Mouse (Mus musculus): ENCODE data around the gene Nfia. TPM values are rescaled to one million over a fixed set of nuclear protein-coding genes. Genes with fewer than 3 reads are reported as not detected.
A peak's percentile ranks its signal among the peaks of the same experiment; 100 is the strongest.

Gene Nfia
- polyA plus RNA-seq, 1 experiment from 2014 or later = 21.3 TPM

- Histone ChIP-seq H3K27me3 (ENCODE audit: low read depth, poor library complexity, severe bottlenecking) (no peaks in the 10 kb centered on the region), H3K4me3 (no peak overlapping the region), H3K36me3 (no peaks in the 10 kb centered on the region), H3K9me3 (replicated peaks) (no peaks in the 10 kb centered on the region), H3K4me1 (peaks cover 18% of the 10 kb centered on the region), H3K27ac (no peak overlapping the region)
- 43% methylated on average over 1 of the region's 1 CpGs for WGBS
- DNase-seq (ENCODE audit: low spot score) = no peak
Measured at GRCm38 (mm10) chr4:97828579-97828978, 56.0 kb downstream of the Nfia start.

- DNase-seq (ENCODE audit: low spot score) = no peak
- H3K4me3 ChIP-seq = no peak overlapping the region
- peaks cover 18% of the 10 kb centered on the region for H3K4me1 ChIP-seq
- no peaks in the 10 kb centered on the region for H3K36me3 ChIP-seq
- no peak overlapping the region for H3K27ac ChIP-seq
- H3K27me3 ChIP-seq (ENCODE audit: low read depth, poor library complexity, severe bottlenecking) = no peaks in the 10 kb centered on the region
- 89% methylated on average over 12 of the region's 12 CpGs for WGBS
- H3K9me3 ChIP-seq (replicated peaks) = no peaks in the 10 kb centered on the region
Measured at GRCm38 (mm10) chr4:97829336-97830050, 57.0 kb downstream of the Nfia start.

GRCm38 (mm10) chr4:97830051-97830853 lies 57.7 kb downstream of the Nfia start:
- Histone ChIP-seq H3K36me3 (no peaks in the 10 kb centered on the region), H3K9me3 (replicated peaks) (no peaks in the 10 kb centered on the region), H3K27ac (no peak overlapping the region), H3K4me3 (no peak overlapping the region), H3K27me3 (ENCODE audit: low read depth, poor library complexity, severe bottlenecking) (no peaks in the 10 kb centered on the region), H3K4me1 (peaks cover 18% of the 10 kb centered on the region)
- DNase-seq (ENCODE audit: low spot score) = no peak
- WGBS = 76% methylated on average over 6 of the region's 6 CpGs

- Histone ChIP-seq H3K4me1 (peaks cover 18% of the 10 kb centered on the region), H3K36me3 (no peaks in the 10 kb centered on the region), H3K9me3 (replicated peaks) (no peaks in the 10 kb centered on the region), H3K27ac (no peak overlapping the region), H3K27me3 (ENCODE audit: low read depth, poor library complexity, severe bottlenecking) (no peaks in the 10 kb centered on the region), H3K4me3 (no peak overlapping the region)
- 93% methylated on average over 16 of the region's 16 CpGs for WGBS
- no peak for DNase-seq (ENCODE audit: low spot score)
Measured at GRCm38 (mm10) chr4:97830935-97831608, 58.5 kb downstream of the Nfia start.

GRCm38 (mm10) chr4:97831611-97832278 lies 59.2 kb downstream of the Nfia start:
- DNase-seq (ENCODE audit: low spot score) = no peak
- H3K27ac ChIP-seq = no peak overlapping the region
- peaks cover 16% of the 10 kb centered on the region for H3K4me1 ChIP-seq
- H3K27me3 ChIP-seq (ENCODE audit: low read depth, poor library complexity, severe bottlenecking) = no peaks in the 10 kb centered on the region
- H3K36me3 ChIP-seq = no peaks in the 10 kb centered on the region
- no peak overlapping the region for H3K4me3 ChIP-seq
- no peaks in the 10 kb centered on the region for H3K9me3 ChIP-seq (replicated peaks)
- 93% methylated on average over 7 of the region's 7 CpGs for WGBS

- 95% methylated on average over 4 of the region's 4 CpGs for WGBS
- Histone ChIP-seq H3K27me3 (ENCODE audit: low read depth, poor library complexity, severe bottlenecking) (no peaks in the 10 kb centered on the region), H3K36me3 (no peaks in the 10 kb centered on the region), H3K9me3 (replicated peaks) (no peaks in the 10 kb centered on the region), H3K4me3 (no peak overlapping the region), H3K4me1 (peaks cover 14% of the 10 kb centered on the region), H3K27ac (no peak overlapping the region)
- DNase-seq (ENCODE audit: low spot score) = no peak
Measured at GRCm38 (mm10) chr4:97832279-97832640, 59.7 kb downstream of the Nfia start.

GRCm38 (mm10) chr4:97836812-97837211 lies 64.3 kb downstream of the Nfia start:
- Histone ChIP-seq H3K9me3 (replicated peaks) (no peaks in the 10 kb centered on the region), H3K36me3 (no peaks in the 10 kb centered on the region), H3K27me3 (ENCODE audit: low read depth, poor library complexity, severe bottlenecking) (no peaks in the 10 kb centered on the region), H3K4me3 (no peak overlapping the region), H3K4me1 (peaks cover 35% of the 10 kb centered on the region), H3K27ac (no peak overlapping the region)
- no peak for DNase-seq (ENCODE audit: low spot score)
- 78% methylated on average over 13 of the region's 13 CpGs for WGBS

- H3K4me3 ChIP-seq = no peak overlapping the region
- no peaks in the 10 kb centered on the region for H3K36me3 ChIP-seq
- peaks cover 35% of the 10 kb centered on the region for H3K4me1 ChIP-seq
- no peak overlapping the region for H3K27ac ChIP-seq
- H3K9me3 ChIP-seq (replicated peaks) = no peaks in the 10 kb centered on the region
- DNase-seq (ENCODE audit: low spot score) = no peak
- no peaks in the 10 kb centered on the region for H3K27me3 ChIP-seq (ENCODE audit: low read depth, poor library complexity, severe bottlenecking)
- WGBS = 87% methylated on average over 3 of the region's 3 CpGs
Measured at GRCm38 (mm10) chr4:97837724-97838123, 65.2 kb downstream of the Nfia start.

GRCm38 (mm10) chr4:97838651-97839050 lies 66.1 kb downstream of the Nfia start:
- Histone ChIP-seq H3K27me3 (ENCODE audit: low read depth, poor library complexity, severe bottlenecking) (no peaks in the 10 kb centered on the region), H3K9me3 (replicated peaks) (no peaks in the 10 kb centered on the region), H3K36me3 (no peaks in the 10 kb centered on the region), H3K4me3 (no peak overlapping the region), H3K4me1 (peaks cover 38% of the 10 kb centered on the region), H3K27ac (peak overlapping the region; percentile 62)
- no peak for DNase-seq (ENCODE audit: low spot score)
- 80% methylated on average over 3 of the region's 3 CpGs for WGBS

GRCm38 (mm10) chr4:97839406-97840101 lies 67.0 kb downstream of the Nfia start:
- peak; percentile 35 for DNase-seq (ENCODE audit: low spot score)
- WGBS = 52% methylated on average over 7 of the region's 7 CpGs
- Histone ChIP-seq H3K27ac (peak overlapping the region; percentile 62), H3K4me3 (no peak overlapping the region), H3K36me3 (no peaks in the 10 kb centered on the region), H3K27me3 (ENCODE audit: low read depth, poor library complexity, severe bottlenecking) (no peaks in the 10 kb centered on the region), H3K4me1 (peaks cover 47% of the 10 kb centered on the region), H3K9me3 (replicated peaks) (no peaks in the 10 kb centered on the region)

GRCm38 (mm10) chr4:97840227-97841062 lies 67.9 kb downstream of the Nfia start:
- 69% methylated on average over 8 of the region's 8 CpGs for WGBS
- H3K27me3 ChIP-seq (ENCODE audit: low read depth, poor library complexity, severe bottlenecking) = no peaks in the 10 kb centered on the region
- H3K9me3 ChIP-seq (replicated peaks) = no peaks in the 10 kb centered on the region
- DNase-seq (ENCODE audit: low spot score) = no peak
- H3K4me3 ChIP-seq = no peak overlapping the region
- H3K4me1 ChIP-seq = peaks cover 56% of the 10 kb centered on the region
- H3K36me3 ChIP-seq = no peaks in the 10 kb centered on the region
- peak overlapping the region; percentile 62; the same call in 1 of the 2 replicates for H3K27ac ChIP-seq
